11 mouse cellular contexts compared by ENCODE assay signal in genomic region chr7:120690634-120691033, GRCm38 (mm10). TPM values are rescaled to one million over a fixed set of nuclear protein-coding genes. Genes with fewer than 3 reads are reported as not detected.
DNase-seq lines count a peak whose midpoint lies in the region; ATAC-seq and TF ChIP-seq lines count a peak whose summit lies in the region.
"Had no signal": no experiment of that assay in that cellular context is flagged by ENCODE, and none has a peak within 500 bp of the region (broad histone marks: within the 10 kb centered on the region; RNA-seq: fewer than 3 reads in every experiment).

No protein-coding gene starts in this region.

- no peak for DNase-seq in gastrocnemius, adult 2 months
- DNase-seq in gastrocnemius, postnatal 4 days (ENCODE audit: low spot score in 2 of 2) = no peak
- DNase-seq in lung, embryonic 14.5 days = peak; percentile 14
- DNase-seq in lung, adult 18-20 months = no peak
- peak; percentile 76 for DNase-seq in R1 (ENCODE audit: low read depth, low spot score)
- DNase-seq in splenic B cell, adult 2 months (ENCODE audit: low read depth, low spot score) = peak; percentile 49
- no peak for DNase-seq in frontal cortex, postnatal 10 days (ENCODE audit: low spot score in 2 of 2)

- WGBS in lung, embryonic 14.5 days = 70% methylated on average over 4 of the region's 4 CpGs
- WGBS in neural tube, embryonic 15.5 days = 75% methylated on average over 4 of the region's 4 CpGs

- no peaks in the 10 kb centered on the region for H3K27me3 ChIP-seq in lung, embryonic 14.5 days (ENCODE audit: insufficient read depth, low read length)
- H3K27me3 ChIP-seq in splenic B cell, adult 2 months (ENCODE audit: control insufficient read depth, insufficient read depth, low read length, poor library complexity, severe bottlenecking) = no peaks in the 10 kb centered on the region
- no peaks in the 10 kb centered on the region for H3K27me3 ChIP-seq in neural tube, embryonic 15.5 days (replicated peaks)
- H3K27me3 ChIP-seq: kidney, embryonic 15.5 days; liver, embryonic 15.5 days had no signal

- TF ChIP-seq CTCF in gastrocnemius, adult 2 months (IDR thresholded peaks at IDR 0.05) = peak; percentile 44
- TF ChIP-seq CTCF in lung, embryonic 14.5 days (IDR thresholded peaks at IDR 0.05; ENCODE audit: low read depth) = peak; percentile 23; the same call in 1 of the 2 replicates

- H3K4me1 ChIP-seq in lung, embryonic 14.5 days (ENCODE audit: insufficient read depth) = peaks cover under 1% of the 10 kb centered on the region; the same call in 1 of the 2 replicates
- peaks cover 2% of the 10 kb centered on the region for H3K4me1 ChIP-seq in neural tube, embryonic 15.5 days

- H3K9ac ChIP-seq in lung, embryonic 14.5 days = no peak overlapping the region
- H3K9ac ChIP-seq in neural tube, embryonic 15.5 days (replicated peaks) = no peak overlapping the region
- H3K9ac ChIP-seq: kidney, embryonic 15.5 days; liver, embryonic 15.5 days had no signal

- no peak overlapping the region for H3K4me2 ChIP-seq in lung, embryonic 14.5 days
- H3K4me2 ChIP-seq in neural tube, embryonic 15.5 days = no peak overlapping the region
- H3K4me2 ChIP-seq: heart, embryonic 11.5 days; kidney, embryonic 15.5 days; liver, embryonic 15.5 days had no signal

- H3K27ac ChIP-seq in gastrocnemius, adult 2 months = no peak overlapping the region
- H3K27ac ChIP-seq in lung, embryonic 14.5 days (ENCODE audit: low read depth) = no peak overlapping the region
- no peak overlapping the region for H3K27ac ChIP-seq in neural tube, embryonic 15.5 days (replicated peaks)
- H3K27ac ChIP-seq: kidney, embryonic 15.5 days; liver, embryonic 15.5 days had no signal

- H3K36me3 ChIP-seq in lung, embryonic 14.5 days (ENCODE audit: insufficient read depth) = peaks cover 6% of the 10 kb centered on the region; the same call in 1 of the 2 replicates
- H3K36me3 ChIP-seq in splenic B cell, adult 2 months (ENCODE audit: control insufficient read depth, insufficient read depth, low read length, poor library complexity, severe bottlenecking) = peaks cover 2% of the 10 kb centered on the region; the same call in 1 of the 2 replicates
- peaks cover 8% of the 10 kb centered on the region; the same call in 1 of the 2 replicates for H3K36me3 ChIP-seq in neural tube, embryonic 15.5 days

- no peaks in the 10 kb centered on the region for H3K9me3 ChIP-seq in lung, embryonic 14.5 days (ENCODE audit: low read depth, low read length)
- H3K9me3 ChIP-seq in neural tube, embryonic 15.5 days (replicated peaks) = no peaks in the 10 kb centered on the region
- H3K9me3 ChIP-seq: kidney, embryonic 15.5 days; liver, embryonic 15.5 days had no signal

- intact Hi-C loops in gastrocnemius, adult 2 months (cut with DNase I) = no loop called here

- ATAC-seq in lung, embryonic 14.5 days (ENCODE audit: insufficient read depth) = no peak
- ATAC-seq in neural tube, embryonic 15.5 days (ENCODE audit: low FRiP score) = no peak

- no peak overlapping the region for H3K4me3 ChIP-seq in gastrocnemius, adult 2 months
- H3K4me3 ChIP-seq in lung, embryonic 14.5 days (ENCODE audit: low read depth, low read length) = no peak overlapping the region
- no peak overlapping the region for H3K4me3 ChIP-seq in neural tube, embryonic 15.5 days (replicated peaks)
- H3K4me3 ChIP-seq: kidney, embryonic 15.5 days; liver, embryonic 15.5 days had no signal

RNA-seq across cellular contexts. Expression of gene Mosmo, which starts 13.2 kb away (rescaled TPM):
- 10 to 100 TPM; 19.5 to 23.0 TPM for total RNA-seq in gastrocnemius, adult 2 months (2021)
- total RNA-seq in gastrocnemius, postnatal 4 days (2021) = 10 to 100 TPM; 25.6 to 31.3 TPM
- polyA plus RNA-seq in lung, embryonic 14.5 days (2014; fragmentation: Nextera tagmentation; extraction: Ambion mirVana) = 14.9 and 15.3 TPM in 2 replicates
- 11.2 and 11.8 TPM in 2 replicates for polyA plus RNA-seq in neural tube, embryonic 15.5 days (2015; fragmentation: Nextera tagmentation; extraction: Ambion mirVana)

RNA-seq across cellular contexts. Expression of gene Pdzd9, which starts 20.5 kb away (rescaled TPM):
- total RNA-seq in gastrocnemius, adult 2 months (2021) = not detected
- total RNA-seq in gastrocnemius, postnatal 4 days (2021) = not detected
- polyA plus RNA-seq in lung, embryonic 14.5 days (2014; fragmentation: Nextera tagmentation; extraction: Ambion mirVana) = 0.22 and 0.31 TPM in 2 replicates
- 0.40 and 0.42 TPM in 2 replicates for polyA plus RNA-seq in neural tube, embryonic 15.5 days (2015; fragmentation: Nextera tagmentation; extraction: Ambion mirVana)

RNA-seq across cellular contexts. Expression of gene Vwa3a, which starts 48.5 kb away (rescaled TPM):
- 1 to 10 TPM in 1 of 2 experiments, under 1 TPM in 1; 0.48 to 1.1 TPM for total RNA-seq in gastrocnemius, adult 2 months (2021)
- total RNA-seq in gastrocnemius, postnatal 4 days (2021) = under 1 TPM; 0.67 to 0.74 TPM
- polyA plus RNA-seq in lung, embryonic 14.5 days (2014; fragmentation: Nextera tagmentation; extraction: Ambion mirVana) = 0.20 and 0.27 TPM in 2 replicates
- polyA plus RNA-seq in neural tube, embryonic 15.5 days (2015; fragmentation: Nextera tagmentation; extraction: Ambion mirVana) = 0.86 and 2.0 TPM in 2 replicates
- polyA plus RNA-seq: liver, embryonic 15.5 days had no signal

RNA-seq across cellular contexts. Expression of gene Uqcrc2, which starts 55.7 kb away (rescaled TPM):
- 100 to 1,000 TPM; 459 to 637 TPM for total RNA-seq in gastrocnemius, adult 2 months (2021)
- total RNA-seq in gastrocnemius, postnatal 4 days (2021) = 100 to 1,000 TPM; 395 to 428 TPM
- 195 and 197 TPM in 2 replicates for polyA plus RNA-seq in lung, embryonic 14.5 days (2014; fragmentation: Nextera tagmentation; extraction: Ambion mirVana)
- 244 and 245 TPM in 2 replicates for polyA plus RNA-seq in neural tube, embryonic 15.5 days (2015; fragmentation: Nextera tagmentation; extraction: Ambion mirVana)

Comparison
In these comparisons a context has a peak if more than half of its experiments do, and no peak if none do; other contexts are left out.
1. DNase-seq: peak in lung, embryonic 14.5 days (single experiment), R1 (single experiment) and splenic B cell, adult 2 months (single experiment); none in gastrocnemius, adult 2 months (single experiment), gastrocnemius, postnatal 4 days (0 of 2), lung, adult 18-20 months (0 of 2) and frontal cortex, postnatal 10 days (0 of 2).